Mouse (Mus musculus): ENCODE results near the gene Ap1s3.
"Not testable (repeated sequence)": the region's sequence is repeated elsewhere in the genome, so short reads cannot be mapped to it uniquely, and the experiment has no call there.

Gene Ap1s3

GRCm38 (mm10) chr1:79664911-79665310 is 6.9 kb downstream of the Ap1s3 start:
- DNase-seq (ENCODE audit: low read depth, low spot score), result no peak

- no peak for DNase-seq (ENCODE audit: low read depth, low spot score)
Observed at GRCm38 (mm10) chr1:79659598-79659997, 12.2 kb downstream of the Ap1s3 start.

DNA sequence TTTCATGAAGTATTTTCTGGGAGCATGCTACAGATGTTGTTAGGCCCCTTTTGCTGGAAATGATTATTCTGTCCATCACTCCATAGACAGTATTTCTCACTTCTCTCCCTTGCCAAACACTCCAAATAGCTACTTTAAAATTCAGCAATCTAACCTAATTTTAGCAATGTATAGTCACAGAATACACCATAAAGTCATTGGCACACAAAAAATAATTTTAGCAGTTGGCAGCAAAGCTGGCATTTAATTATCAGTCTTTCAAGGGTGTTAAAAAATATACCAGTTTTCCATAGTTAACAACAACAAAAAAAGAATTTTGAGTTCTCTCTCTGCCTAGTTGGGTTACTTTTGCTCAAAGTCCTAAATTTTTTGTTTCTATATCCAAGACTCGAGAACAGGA is 14.4 kb downstream of the Ap1s3 start:
- no peak for DNase-seq (ENCODE audit: low read depth, low spot score)

- no peak for DNase-seq (ENCODE audit: low read depth, low spot score)
Observed at GRCm38 (mm10) chr1:79655819-79656555, 15.8 kb downstream of the Ap1s3 start.

GRCm38 (mm10) chr1:79654948-79655347 is 16.8 kb downstream of the Ap1s3 start:
- no peak for DNase-seq (ENCODE audit: low read depth, low spot score)

DNA sequence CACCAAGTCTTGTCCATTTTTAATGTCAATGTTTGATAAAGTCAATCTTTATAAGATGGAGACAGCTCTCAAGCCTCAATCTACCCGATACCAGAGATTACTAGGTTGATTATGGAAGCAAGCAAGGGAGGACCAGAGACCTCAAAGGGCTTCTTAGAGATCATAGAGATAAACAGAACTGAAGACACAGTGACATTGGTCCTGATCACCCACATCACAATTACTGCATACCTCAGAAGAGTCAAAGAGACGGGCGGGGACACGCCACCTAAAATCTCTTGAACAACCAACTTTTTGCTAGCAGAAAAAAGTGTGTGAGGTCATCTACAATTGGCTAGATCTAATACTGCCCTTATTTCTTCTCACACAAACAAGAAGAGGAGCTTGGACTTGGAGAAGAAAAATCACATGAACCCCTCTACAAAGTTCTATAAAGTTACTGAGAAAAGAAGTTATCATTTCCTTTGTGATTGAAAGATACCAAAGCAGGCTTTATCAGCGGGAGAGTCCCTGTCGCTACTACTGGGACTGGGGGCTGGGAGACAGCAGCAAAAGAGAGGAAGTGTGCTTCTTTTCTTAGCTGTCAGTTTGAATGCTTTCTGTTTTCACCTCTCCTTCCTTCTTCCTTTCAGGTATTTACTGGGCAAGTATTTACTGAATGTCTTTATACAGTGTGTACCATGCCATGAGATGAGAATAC is 28.2 kb downstream of the Ap1s3 start:
- no peak for DNase-seq (ENCODE audit: low read depth, low spot score)

GRCm38 (mm10) chr1:79642680-79643079 is 29.1 kb downstream of the Ap1s3 start:
- DNase-seq (ENCODE audit: low read depth, low spot score), result no peak

DNA sequence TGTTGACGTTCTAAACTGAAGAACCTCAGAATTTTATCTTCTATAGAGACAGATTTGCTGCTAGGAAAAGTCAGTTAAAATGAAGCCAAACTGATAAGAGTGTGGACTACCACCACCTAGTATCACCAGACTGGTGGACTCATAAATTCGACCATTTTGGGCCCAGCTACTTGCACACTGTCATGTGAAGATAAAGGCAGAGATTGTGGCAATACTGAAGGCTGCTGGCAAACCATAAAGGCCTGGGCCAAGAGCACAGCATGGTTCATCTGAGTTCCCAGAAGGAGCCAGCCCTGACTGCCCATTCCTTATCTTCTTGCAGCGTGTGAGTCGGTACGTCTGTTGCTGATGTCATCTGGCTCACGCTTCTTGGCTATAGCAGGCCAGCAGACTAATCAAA is 30.4 kb downstream of the Ap1s3 start:
- no peak for DNase-seq (ENCODE audit: low read depth, low spot score)

DNA sequence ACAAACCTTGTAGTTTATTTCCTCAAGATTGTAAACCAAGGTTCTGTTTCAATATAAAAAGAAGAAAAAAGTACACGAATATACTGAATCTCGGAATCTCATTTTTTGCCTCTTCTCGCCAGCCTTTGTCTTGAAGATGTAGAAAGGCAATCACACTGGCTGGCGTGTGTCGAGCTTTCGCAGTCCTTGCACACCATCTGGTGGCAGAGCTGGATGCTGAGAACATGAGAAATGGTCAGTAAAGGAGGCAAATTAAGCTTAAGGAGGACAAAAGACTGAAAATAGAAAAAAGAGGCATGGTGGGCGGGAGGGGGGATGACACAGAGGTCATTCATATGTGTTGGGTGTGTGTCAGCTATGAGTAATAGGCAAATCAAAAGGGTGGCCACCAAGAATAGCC is 31.6 kb downstream of the Ap1s3 start:
- DNase-seq (ENCODE audit: low read depth, low spot score), result no peak

DNA sequence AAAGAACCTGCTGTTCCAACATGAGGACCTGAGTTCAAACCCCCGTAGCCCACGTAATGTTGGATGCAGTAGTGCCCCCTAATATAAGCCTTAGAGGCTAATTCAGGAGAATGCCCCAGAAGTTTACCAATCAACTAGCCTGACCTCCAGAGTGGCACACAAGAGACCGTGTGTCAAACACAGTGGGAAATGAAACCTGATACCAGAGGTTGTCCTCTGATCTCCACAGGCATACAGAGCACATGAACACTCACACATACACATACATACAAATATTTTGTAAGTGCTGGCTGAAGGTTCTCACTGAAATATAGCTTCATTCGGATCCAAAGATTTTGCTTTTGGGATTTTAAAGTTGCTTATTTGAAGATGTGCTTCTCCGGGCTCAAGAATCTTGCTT is 32.1 kb downstream of the Ap1s3 start:
- DNase-seq (ENCODE audit: low read depth, low spot score), result no peak

DNA sequence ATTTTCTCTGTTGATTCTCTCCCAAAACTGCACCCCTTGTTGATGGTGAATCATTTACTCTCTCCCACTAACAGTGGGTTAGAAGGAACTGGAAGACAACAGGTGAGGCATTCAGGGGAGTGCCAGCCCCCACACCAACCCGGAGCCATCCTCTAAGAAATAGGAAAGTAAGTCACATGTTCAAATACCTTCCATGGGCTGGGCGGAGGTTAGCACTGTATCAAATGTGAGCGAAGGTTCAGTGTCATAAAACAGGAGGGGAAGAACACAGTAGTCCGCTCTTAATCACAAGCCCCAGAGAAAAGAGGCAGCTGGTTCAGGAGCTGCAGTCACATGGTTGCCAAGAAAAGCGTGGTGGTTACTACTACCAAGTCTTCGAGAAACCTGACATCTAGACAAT is 32.7 kb downstream of the Ap1s3 start:
- DNase-seq (ENCODE audit: low read depth, low spot score), result no peak

DNA sequence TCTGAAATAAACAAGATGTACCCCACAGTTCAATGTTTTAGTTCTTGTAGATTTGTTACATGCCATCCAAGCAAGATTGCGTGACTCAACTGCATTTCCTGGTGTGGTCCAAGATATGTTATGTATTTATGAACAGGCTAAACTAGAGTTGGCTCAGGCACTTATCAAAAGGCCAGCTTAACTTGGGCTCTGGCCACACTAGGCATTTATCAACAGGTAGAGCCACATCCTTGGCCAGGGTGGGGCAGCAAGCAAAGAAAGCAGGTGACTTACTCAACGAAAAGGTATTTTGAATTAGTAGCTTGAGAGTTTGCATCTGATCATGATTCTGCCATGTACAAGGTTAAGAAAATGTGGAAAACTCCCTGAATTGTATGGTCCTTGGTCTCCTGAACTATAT is 34.0 kb downstream of the Ap1s3 start:
- DNase-seq (ENCODE audit: low read depth, low spot score), result no peak

GRCm38 (mm10) chr1:79631521-79631920 is 40.3 kb downstream of the Ap1s3 start:
- no peak for DNase-seq (ENCODE audit: low read depth, low spot score)

GRCm38 (mm10) chr1:79629726-79630125 is 42.0 kb downstream of the Ap1s3 start:
- DNase-seq (ENCODE audit: low read depth, low spot score), result no peak

GRCm38 (mm10) chr1:79626140-79626539 is 45.6 kb downstream of the Ap1s3 start:
- DNase-seq (ENCODE audit: low read depth, low spot score), result no peak

DNA sequence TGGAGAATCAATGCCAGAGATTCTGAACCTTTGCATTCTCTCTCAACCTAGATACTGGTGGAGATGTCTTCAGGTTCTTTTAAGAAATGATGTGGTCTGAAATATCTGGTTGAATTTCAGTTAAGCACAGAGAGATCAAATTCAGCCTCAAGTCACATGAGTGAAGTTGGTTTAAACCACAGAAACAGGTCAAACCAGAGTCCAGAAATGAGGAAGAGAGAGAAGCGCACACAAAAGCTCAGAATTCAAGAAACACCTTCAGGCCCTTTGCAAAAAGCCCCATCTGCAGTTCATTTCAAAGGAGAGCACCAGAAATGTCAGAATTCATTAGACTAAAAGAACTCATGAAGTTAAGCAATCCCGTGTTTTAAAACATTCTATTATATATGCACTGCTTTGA is 52.3 kb downstream of the Ap1s3 start:
- no peak for DNase-seq (ENCODE audit: low read depth, low spot score)

DNA sequence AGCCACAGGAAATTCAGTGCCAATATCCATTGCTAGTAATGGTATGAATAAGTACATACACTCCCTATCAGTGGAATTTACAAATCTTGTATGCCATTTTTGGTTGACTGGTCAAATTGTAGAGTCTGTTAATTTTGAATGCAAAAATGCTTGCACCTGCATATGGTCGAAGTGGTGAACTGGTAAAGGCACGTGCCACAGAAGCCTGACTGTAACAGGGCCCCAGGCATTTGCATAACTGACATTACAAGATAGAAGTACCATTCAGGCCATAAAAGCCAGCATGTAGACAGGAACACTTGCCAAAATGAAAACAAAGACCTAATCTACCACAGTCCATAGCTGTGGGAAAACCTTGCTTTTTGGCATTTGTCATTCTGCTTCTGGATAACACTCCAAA is 55.3 kb downstream of the Ap1s3 start:
- no peak for DNase-seq (ENCODE audit: low read depth, low spot score)

- DNase-seq (ENCODE audit: low read depth, low spot score), result no peak
Observed at GRCm38 (mm10) chr1:79614456-79614855, 57.3 kb downstream of the Ap1s3 start.

GRCm38 (mm10) chr1:79611271-79611670 is 60.5 kb downstream of the Ap1s3 start:
- not testable (repeated sequence) for DNase-seq (ENCODE audit: low read depth, low spot score)

- not testable (repeated sequence) for DNase-seq (ENCODE audit: low read depth, low spot score)
Observed at GRCm38 (mm10) chr1:79608856-79609255, 62.9 kb downstream of the Ap1s3 start.

GRCm38 (mm10) chr1:79602500-79602899 is 69.3 kb downstream of the Ap1s3 start:
- no peak for DNase-seq (ENCODE audit: low read depth, low spot score)

DNA sequence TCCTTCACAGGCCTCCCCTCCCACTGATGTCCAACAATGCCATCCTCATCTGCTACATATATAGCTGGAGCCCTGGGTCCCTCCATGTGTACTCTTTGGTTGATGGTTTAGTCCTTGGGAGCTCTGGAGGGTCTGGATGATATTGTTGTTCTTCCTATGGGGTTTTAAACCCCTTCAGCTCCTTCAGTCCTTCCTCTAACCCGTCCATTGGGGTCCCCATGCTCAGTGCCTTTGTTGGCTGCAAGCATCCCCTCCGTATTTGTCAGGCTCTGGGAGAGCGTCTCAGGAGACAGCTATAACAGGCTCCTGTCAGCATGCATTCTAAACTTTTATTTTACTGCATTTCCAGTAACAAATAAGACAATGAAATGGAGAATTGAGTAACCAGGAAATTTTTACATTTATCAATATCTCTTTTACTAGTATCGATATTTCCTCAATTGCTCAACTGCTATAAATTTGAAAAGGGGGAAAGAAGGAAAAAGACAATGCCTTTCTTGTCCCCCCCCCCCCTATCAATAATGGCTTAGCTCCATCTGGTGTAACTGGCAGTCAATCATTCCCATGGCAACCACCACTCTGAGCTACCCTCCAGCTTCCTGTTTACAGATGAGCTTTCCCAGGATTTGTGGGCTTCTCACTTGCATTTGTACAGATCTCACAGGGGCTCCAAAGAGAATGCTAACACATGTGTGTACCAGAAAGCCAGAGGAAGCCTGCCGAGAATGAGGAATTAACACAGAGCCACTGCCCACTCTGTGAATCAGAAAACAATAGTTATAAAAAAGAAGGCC is 73.2 kb downstream of the Ap1s3 start:
- no peak for DNase-seq (ENCODE audit: low read depth, low spot score)
